Mouse (Mus musculus) ES-CJ7 (cell line): ENCODE measurements at regions not wholly inside any gene's neighbourhood (a gene's known extent, or its start where the extent isn't known, plus 50 kb on each side); places are given as distances from the start of the nearest gene placed in this dataset.
"Not testable (repeated sequence)": the region's sequence is repeated elsewhere in the genome, so short reads cannot be mapped to it uniquely, and the experiment has no call there.

Experiments used
- DNase-seq: peaks from one replicate; pipeline ENCODE4 v3.0.0; 2011; ENCODE audit warnings: low read depth, low spot score

DNA sequence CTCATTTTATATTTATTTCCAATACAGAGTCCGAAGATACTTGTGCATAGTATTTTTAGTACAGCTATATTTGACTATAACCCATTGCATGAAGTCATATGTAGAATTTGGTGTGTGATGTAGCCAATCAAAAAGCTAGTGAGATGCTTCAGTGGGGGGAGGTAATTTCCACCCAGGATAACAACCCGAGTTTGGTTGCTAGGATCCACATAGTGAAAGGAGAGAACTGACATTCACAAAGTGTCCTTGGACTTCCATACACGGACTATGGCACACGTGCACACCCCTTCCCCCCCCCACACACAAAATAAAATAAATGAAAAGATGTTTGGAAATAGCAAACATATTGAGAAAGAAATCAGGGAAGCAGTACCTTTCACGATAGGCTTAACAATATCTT is 137.2 kb downstream of the Gm815 start:
- no peak for DNase-seq

DNA sequence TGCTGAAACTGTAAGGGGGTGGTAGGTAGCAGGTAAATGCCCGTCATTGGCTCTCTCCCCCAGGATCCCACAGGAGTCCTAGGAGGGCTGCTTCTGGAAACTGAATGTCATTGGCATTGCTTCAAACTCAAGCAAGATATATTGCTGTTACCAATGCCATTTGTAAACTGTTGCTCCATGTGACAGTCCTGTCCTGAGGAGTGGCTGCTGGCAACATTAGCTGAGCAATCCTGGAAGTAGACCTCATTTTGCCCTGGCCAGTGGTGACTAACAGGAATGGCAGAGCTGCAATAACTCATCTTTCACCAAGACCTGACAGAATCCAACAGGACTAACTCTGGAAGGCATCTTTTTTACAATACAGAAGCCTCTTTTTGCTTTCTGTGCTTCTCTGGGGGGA is 143.2 kb downstream of the Gm815 start:
- no peak for DNase-seq

DNA sequence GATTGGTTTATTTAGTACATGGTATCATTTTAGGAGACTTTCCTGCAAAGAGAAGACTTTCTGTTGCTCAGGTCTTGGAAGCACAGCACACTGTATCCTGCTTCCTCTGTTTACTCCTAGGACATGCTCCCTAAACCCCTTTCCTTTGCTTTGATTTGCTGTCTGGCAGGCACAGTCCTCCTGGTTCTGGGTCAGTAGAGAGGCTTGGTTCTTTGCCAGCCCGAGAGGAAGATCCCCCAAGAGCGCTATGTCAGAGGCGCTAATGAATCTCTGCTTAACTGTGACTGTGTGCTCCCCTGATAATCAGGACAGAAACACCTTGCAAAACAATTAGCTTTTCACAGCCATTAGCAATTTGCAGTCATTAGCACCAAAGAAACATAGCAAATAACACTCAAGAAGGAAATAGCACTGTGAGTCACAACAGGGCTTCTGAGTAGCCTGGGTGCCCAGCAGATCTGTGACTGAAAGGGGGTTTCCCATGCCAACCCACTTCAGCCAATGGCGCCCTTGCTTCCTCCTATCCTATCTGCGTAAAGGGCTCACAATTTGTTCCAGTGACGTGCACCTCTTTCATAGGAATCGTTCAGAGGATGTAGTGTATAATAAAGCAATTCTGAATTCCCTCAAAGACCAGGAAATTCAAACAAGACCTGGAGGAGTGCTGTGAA is 145.5 kb downstream of the Gm815 start:
- no peak for DNase-seq

DNA sequence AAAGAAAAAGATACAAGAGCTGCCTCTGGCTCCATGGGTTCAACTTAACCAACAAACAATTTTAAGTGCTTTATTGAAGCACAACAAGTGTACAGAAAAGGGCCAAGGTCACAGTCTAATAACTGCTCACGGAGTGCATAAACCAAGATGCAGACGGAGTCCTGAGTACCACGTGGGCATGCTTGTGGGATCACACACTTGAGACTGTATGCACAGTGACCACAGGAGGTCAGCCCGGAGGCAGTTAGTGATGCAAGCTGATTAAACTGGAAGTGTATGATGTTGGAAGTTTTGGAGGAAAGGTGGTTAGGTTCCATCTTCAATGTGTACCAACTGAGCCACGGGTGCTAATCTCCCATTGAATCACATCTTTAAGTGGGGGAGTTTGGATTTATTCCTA is 146.9 kb downstream of the Gm815 start:
- DNase-seq: no peak

DNA sequence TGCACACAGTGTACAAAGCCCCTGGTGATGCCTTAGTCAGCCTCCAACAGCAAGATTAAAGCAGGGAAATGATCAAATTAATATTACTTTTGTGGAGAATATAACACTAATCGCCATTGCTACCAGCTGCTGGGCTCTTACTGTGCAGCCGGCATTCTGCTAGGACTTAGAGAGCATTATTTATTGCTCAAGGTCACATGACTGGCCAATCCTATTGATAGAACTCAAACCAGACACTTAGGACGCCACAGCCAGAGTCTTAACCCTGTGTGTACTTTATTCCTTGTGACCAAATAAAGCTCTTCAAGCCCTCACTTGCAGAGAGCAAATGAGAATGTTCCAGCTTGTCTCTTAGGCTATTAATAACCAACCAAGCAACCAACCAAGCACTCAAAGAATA is 152.6 kb downstream of the Gm815 start:
- DNase-seq: no peak

DNA sequence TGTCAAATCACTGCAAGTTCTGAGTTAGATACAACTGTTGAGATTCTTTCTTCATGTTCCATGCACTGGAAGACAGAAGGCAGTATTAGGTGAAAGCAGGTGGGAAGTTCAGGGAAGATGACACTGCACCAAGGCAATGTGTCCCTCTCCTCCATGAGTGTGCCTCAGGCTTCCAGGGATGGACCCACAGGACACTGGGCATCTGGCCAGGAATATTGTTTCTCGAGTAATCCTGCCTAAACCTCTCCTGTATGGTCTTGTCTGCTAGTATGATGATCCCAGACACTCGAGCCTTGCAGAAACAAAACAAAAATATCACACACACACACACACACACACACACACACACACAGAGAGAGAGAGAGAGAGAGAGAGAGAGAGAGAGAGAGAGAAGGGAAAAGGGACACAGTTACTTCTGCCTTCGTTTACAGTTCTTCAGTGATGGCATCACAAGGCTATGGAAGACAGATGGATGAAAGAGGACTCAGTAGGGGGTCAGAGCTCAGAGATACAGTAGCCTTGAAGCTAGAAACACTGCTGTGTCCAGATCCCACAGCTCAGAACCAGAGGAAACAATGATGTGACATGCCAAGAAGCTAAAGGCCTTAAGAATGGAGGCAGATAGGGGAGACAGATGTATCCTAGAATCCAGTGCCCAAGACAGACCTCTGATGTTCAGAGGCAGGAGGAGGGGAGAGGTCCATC is 154.8 kb downstream of the Gm815 start:
- DNase-seq: no peak

DNA sequence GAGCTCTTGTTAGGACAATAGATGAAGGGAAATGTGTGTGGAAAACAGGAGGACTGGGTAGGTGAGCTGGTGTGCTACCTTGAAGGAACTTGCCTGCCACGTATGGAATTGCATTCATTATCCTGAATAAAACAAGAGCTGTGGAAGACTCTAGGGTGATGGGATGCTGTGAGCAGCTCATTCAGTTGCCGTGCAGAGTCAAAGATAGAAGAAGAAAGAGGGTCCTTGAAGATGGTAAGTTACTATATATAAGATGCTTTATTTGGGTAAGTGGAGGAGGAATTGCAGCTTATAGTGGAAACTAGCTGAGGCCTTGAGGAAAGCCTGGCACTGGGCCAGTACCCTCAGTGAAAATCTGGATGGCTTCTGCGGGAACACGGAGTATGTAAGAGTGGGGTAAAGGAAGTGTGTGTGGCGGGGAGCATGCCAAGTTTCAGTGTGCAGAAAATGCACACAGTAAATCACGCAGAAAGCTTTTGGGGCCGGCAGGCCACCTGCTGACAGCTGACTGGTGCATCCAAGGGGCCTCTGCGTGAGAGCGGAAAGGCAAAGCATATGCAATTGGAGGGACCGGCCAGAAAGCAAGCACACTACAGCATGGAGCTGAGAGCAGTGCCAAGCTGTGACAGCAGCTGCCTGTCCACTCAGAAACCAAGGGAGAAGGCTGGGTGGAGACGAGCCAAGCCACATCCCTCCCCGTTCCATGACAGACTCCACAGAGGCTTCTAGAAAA is 149.7 kb upstream of the Vldlr start:
- no peak for DNase-seq

DNA sequence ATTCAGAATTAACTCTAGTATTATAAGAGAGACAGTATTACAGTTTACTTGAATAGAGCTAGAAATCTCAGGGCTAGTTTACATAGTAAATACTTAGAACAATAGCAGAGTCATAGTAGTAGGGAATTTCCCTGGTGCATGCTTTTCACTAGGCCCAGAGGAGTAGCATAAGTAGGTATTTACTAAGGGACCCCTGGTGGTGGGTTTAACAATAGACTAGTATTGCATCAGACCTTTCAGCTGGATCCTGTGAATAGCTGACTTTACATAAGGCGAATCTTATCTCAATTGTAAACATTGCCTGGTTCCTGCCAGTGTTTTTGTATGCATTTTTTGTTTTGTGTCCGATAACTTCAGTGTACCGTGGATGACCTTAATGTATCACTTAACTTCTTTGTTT is 143.0 kb upstream of the Vldlr start:
- DNase-seq: peak; percentile 17

DNA sequence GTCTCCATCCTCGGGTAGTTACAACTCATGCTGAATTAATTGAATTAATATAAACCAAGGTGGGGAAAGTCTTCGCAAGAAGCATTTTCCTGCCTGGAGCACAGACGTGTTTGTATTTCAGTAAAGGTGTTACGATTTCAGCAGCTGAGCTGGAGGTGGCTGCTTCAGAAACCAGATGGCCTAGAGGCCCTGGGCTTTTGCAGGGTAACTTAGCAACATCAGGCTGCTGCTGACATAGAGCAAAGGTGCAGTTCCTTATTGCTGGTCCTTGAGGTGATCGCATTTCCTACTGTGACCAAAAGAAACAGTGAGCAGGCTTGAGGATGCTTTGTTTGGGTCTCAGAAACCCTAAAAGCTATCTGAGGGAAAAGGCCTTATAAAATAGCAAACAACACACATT is 141.3 kb upstream of the Vldlr start:
- DNase-seq: no peak

DNA sequence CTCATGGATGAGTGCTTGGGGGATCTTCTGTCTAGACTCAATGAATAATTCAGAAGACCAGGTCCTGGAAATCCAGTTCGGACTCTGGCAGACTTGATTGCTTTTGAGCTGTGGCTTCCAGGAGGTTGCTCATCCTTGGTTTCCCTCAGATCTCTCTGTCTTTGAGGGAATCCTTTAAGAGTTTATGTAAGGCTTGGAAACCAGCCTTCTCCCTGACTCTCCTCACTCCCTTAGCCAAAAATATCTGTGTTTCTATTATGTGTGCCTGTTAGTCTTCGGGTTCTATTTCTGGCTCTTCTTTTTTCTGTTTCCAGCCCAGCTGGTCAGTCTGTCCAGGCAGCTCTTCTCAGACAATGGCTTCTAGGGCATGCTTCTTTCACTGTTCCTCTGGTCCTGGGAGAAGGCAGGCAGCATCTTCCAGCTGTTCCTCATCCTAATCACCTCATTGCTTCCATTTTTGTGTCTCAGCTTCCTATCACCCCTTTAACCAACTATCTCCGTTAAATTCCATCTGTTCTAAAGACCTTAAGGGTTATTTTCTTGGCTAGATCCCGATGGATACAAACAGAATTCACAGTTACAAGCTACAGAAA is 139.3 kb upstream of the Vldlr start:
- DNase-seq: no peak

DNA sequence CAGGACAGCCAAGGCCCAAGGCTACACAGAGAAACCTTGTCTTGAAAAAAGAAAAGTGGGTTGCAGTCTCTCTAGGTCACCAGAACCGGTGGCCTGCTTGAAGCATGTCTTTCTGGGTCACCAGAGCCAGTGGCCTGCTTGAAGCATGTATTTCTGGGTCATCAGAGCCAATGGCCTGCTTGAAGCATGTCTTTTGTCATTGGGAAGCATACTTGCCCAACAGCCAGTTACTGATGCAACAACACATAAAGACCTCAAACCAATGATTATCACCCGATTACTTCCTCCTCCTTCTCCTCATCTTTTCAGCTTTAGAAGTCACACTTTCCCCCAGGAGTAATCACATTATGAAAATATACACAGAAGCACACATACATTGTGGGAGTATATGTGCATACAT is 128.9 kb upstream of the Vldlr start:
- DNase-seq: no peak

DNA sequence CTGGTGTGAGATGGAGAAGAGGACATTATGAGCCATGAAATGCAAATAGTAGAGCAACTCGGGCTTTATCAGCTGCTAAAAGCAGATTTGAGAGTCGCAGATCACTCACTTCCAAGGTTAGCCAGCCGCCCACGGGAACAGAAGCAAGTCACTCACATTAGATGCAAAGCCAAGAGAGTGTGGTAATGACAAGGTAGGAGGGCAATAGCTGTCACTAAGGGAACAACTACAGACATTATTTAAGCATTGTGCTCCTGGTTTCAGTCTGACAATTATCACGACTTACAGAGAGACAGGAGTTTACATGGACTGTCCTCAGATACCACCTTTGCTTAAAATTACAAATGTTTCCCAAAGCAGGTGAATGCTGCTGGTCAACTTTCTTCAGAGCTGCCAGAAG is 128.5 kb upstream of the Vldlr start:
- no peak for DNase-seq

DNA sequence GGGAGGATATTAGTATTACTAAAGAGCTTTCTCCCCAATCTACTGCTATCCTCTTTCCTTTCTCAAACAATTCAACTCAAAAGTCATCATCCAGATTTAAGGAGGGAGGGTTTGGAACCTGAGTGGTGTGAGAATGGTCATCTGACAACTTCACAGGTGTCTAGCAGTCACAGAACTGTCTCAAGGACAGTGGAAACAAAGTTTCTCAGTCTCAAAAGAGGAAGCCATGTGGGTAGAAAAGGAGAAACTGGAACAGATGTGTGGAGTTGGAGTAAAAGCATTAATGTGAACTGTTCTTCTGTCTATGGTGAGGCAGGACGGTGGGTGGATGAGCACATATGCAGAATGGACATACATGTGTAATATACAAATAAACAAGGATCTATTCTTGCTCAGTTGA is 127.2 kb upstream of the Vldlr start:
- DNase-seq: no peak

DNA sequence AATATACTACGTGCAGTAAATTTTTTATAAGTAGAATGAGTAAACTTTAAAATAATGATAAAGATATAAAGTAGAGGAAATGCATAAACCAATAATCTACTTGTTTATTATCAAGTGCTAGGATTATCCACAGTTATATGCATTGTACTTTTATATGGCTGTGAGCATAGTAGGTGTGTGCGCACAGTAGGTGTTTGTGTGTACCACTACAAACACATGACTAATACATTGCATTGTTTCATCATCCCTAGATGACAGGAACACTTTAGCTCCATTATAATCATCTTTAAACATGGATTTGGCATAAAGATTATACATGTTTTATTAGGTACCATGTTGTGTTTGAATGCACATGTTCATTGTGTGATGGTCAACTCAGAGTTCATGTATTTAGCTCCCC is 124.7 kb upstream of the Vldlr start:
- no peak for DNase-seq

DNA sequence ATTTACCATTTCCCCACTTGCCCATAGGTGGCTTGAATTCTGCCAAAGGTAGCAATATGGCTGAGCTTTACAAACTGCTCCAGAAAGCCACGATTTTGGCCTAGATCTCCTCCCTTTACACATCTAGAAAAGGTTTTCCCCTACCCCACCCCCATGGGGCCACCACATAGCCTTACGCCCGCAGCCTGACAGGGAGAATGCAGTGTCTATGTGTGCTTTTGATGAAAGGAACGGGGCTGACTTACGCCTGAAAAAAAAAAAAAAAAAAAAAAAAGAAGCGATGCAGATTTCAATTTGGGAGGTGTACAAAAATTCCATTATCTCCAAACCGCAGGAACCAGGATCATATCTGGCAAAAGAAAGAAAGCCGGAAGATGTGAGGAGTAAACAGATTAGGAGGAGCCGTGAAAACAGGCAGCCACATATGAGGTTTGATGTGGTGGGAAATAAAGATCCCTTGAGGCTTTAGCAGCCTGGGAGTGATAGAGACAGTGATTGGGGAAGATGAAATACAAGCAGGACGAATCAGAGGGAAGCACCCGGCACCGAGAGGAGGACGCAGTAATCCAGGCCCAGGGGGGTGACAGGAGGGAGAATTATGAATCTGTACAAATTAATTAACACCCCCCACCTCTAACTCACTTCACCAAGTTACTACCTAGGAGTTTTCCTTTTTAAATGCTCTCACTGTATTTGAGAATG is 121.4 kb upstream of the Vldlr start:
- no peak for DNase-seq

DNA sequence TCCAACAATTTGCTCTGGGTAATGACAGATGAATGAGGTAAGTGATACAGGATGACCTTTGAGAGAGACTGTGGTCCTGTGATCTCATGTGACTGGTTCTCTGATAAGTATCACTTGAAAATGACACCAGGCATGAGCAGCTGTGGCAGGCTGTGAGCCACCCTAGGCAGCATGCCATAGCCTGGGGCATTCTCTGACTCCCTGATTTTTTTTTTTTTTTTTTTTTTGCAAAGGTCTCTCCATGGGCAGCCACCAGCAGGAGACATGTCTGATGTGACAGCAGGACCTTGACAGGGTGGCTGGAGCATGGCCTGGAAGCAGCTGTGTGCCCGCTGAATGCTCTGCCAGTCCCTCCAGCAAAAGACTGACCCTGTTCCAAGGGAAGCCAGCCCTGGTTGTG is 116.4 kb upstream of the Vldlr start:
- DNase-seq: no peak

DNA sequence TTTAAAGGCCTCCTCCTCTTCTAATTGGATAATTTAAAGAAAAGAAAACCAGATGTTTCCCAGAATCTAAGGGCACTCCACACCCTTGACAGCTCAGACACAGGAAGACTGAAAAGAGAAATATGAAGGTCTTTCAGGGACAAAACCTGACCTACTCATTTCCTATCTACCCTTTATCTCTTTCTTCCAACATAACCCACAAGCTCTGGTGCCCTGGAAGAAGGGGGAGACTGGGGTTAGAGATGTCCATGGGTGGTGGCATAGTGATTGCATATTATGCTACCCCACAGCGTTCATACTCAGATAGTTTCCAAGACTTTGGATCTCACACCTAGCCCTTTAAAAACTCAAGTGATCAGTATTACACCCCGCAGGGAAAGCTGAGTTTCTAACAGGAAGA is 105.8 kb upstream of the Vldlr start:
- no peak for DNase-seq

DNA sequence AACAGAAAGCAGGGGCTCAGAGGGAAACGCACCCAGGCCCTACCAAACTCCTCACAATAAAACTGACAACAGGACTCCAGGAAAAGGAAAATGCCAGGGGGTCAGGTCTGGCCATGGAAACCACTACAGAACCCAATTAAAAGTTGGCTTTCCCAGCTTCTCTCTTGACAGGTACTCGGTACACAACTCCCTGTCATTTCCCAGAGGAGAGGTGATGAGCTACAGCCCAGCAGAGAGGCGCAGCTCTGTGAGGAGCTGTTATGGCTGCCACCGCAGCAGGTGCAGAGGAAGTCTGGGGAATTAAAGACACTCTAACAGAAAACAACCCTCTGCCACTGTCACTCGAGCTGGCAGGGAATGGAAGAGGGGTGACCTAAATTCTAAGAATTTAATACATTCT is 95.4 kb upstream of the Vldlr start:
- DNase-seq: no peak

DNA sequence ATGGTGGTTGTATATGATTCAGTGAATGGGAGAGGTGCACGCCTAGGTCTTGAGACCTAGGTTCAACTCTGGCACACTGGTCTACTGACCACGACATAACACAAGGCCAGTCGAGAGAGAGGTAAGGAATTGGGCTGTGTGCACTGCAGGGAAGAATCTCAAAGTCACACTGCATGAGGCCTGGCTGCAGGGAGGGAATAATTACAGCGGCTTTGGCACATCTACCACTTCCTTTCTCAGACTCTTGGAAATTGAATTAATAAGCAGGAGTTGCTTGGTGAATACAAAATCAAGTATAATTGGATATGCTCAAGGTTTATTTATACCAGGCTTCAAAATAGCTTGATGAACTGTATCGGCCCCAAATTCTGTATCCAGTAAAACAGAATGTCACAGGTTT is 93.9 kb upstream of the Vldlr start:
- no peak for DNase-seq

DNA sequence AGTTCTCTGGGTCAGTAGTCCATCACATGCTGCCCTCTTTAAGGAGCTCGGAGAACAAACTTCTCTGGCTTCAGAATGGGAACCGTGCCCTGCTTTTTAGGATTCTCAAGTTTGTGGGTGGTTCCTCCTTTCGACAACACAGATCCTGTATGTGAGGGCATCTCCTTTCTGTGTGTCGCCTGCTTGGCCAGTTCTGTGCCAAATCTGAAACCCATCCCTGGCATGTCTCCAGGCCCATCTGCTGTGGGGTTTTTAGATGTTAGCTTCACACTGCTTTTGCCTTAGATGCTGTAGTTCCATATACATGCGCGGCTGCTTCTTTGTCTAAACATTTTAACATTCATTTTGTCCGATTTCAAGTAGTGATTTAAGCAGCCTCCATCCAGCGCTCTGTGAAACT is 93.0 kb upstream of the Vldlr start:
- no peak for DNase-seq

DNA sequence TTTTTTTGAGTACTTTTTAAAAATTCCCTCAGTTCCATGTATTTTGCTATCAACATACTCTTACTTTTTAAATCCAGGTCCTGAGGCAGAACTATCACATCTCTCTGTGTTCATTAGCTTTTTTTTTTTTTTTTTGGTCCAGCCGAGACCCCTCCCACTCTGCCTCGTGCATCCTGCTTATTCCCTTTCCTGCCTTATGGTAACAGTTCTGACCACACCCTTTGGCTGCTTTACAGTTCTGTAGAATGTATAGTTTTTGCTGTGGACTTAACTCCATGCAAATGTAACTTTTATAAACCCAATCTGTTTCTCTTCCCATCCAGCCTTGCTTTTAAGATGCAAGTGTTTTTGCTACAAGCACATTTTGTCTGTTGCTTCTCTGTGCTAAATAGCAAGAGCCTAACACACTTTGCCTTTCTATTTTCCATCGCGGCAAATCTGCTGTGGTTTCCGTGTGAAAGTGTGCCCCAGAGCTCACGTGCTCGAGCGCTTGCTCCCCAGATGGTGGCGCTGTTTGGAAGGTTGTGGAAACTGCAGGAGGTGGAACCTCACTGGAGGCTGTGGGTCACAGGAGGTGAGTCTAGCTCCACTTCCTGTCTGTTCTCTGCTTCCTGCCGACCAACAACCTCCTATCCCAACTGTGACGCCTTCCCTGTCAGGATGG is 92.3 kb upstream of the Vldlr start:
- peak; percentile 58 for DNase-seq

DNA sequence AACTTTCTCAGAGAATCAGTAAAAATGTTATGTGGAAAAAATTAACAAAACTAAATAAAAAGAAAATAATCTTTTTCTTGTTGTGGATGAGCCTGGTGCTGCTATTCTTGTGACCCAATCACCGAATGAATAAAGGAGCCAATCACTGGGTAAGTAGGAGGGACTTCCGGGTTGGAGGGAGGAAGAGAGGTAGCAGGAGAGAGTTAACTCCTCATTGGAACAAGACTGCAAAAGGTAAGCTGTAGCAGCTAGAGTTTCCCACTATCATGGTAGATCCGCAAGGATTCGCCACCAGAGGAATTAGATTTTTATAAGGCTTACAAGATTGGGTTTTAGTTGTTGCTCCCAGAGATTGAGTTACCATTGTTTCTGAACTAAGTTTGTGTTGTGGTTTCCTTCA is 87.8 kb upstream of the Vldlr start:
- not testable (repeated sequence) for DNase-seq
